Mouse (Mus musculus) hindbrain, embryonic 13.5 days (tissue): ENCODE results near the gene Rdh14. TPM values are rescaled to one million over a fixed set of nuclear protein-coding genes. Genes with fewer than 3 reads are reported as not detected.

Source experiments
- ATAC-seq: fragments of 200-750 bp; cut with Nextera tagmentation; 2 replicates; pipeline ENCODE4 v1.8.0; 2017; ENCODE audit warnings: moderate TSS enrichment; ENCODE audit not compliant: low FRiP score
- H3K27ac ChIP-seq: fragments of 300-500 bp; sonication (generic); 2 replicates; pipeline ENCODE4 v1.5.1; 2015; ENCODE audit warnings: inconsistent platforms, mild to moderate bottlenecking, moderate library complexity
- H3K27me3 ChIP-seq: fragments of 300-500 bp; sonication (generic); 2 replicates; pipeline ENCODE4 v1.6.1; 2015; ENCODE audit warnings: mild to moderate bottlenecking, inconsistent platforms
- H3K36me3 ChIP-seq: fragments of 300-500 bp; sonication (generic); 2 replicates; pipeline ENCODE4 v1.6.1; 2015; ENCODE audit warnings: mild to moderate bottlenecking, inconsistent platforms
- H3K4me1 ChIP-seq: fragments of 300-500 bp; sonication (generic); replicated peaks from 2 replicates; pipeline ENCODE4 v1.6.1; 2015; ENCODE audit warnings: inconsistent platforms
- H3K4me2 ChIP-seq: fragments of 300-500 bp; sonication (generic); 2 replicates; pipeline ENCODE4 v1.6.1; 2015; ENCODE audit warnings: inconsistent platforms, mild to moderate bottlenecking, moderate library complexity
- H3K4me3 ChIP-seq: fragments of 300-500 bp; sonication (generic); 2 replicates; pipeline ENCODE4 v1.5.1; 2015; ENCODE audit warnings: mild to moderate bottlenecking, inconsistent platforms
- H3K9ac ChIP-seq: fragments of 300-500 bp; sonication (generic); 2 replicates; pipeline ENCODE4 v1.6.1; 2015; ENCODE audit warnings: mild to moderate bottlenecking, inconsistent platforms
- H3K9me3 ChIP-seq: fragments of 300-500 bp; sonication (generic); 2 replicates; pipeline ENCODE4 v1.6.1; 2016; ENCODE audit warnings: inconsistent platforms
- whole genome bisulfite sequencing: fragments of 180-500 bp; shearing (Covaris S2); methylation state at CpG from one replicate; pipeline ENCODE4 v1.1.7; 2015; 5-methylcytosine and 5-hydroxymethylcytosine counted together
- polyA plus RNA-seq: library from polyadenylated mRNA; unstranded; fragments of >200 nt; fragmentation: Nextera tagmentation; extraction: Ambion mirVana; gene quantifications from 2 replicates; pipeline ENCODE4 v1.2.1, GENCODE M21; 2015

Gene Rdh14
- polyA plus RNA-seq = 36.9 and 38.0 TPM in 2 replicates

DNA sequence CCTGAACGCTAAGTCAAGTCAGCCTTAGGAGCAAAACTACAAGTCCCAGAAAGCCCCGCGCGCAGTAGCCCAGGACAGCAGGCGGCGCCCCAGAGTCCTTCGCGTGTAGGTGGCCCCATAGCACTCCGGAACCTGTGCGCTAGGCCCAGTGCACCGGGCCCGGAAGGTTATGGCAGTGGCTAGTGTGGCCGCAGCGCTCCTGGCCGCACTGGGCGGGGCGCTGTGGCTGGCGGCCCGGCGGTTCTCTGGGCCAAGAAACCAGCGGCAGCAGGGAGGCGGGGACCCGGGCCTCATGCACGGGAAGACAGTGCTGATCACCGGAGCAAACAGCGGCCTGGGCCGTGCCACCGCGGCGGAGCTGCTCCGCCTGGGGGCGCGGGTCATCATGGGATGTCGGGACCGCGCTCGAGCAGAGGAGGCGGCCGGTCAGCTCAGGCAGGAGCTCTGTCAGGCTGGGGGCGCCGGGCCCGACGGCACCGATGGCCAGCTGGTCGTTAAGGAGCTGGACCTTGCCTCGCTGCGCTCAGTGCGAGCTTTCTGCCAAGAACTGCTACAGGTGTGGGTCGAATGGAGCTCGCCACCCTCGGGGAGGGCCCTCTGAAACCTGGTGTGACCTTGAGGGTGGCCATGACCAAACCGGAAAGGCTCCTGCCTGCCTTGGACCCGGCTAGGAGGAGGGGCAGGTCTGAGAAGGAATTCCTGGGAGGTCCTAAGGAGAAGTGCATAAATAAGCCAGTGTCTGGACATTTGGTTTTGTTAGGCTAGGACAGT, at the start of gene Rdh14:
Gene Rdh14, plus strand, starts transcription at position 102 of the 771 bp plus-strand sequence.
- Histone ChIP-seq H3K27ac (peak within 1 kb of the TSS; percentile 95), H3K4me3 (peak within 1 kb of the TSS; percentile 87), H3K9ac (peak within 1 kb of the TSS; percentile 88), H3K4me1 (peaks cover 12% of the 10 kb centered on the region), H3K27me3 (no peaks in the 10 kb centered on the region), H3K4me2 (peak within 1 kb of the TSS; percentile 68), H3K9me3 (no peaks in the 10 kb centered on the region), H3K36me3 (peaks cover 8% of the 10 kb centered on the region)
- WGBS = under 1% methylated on average over 40 of the region's 53 CpGs
- peak; percentile 99 for ATAC-seq

DNA sequence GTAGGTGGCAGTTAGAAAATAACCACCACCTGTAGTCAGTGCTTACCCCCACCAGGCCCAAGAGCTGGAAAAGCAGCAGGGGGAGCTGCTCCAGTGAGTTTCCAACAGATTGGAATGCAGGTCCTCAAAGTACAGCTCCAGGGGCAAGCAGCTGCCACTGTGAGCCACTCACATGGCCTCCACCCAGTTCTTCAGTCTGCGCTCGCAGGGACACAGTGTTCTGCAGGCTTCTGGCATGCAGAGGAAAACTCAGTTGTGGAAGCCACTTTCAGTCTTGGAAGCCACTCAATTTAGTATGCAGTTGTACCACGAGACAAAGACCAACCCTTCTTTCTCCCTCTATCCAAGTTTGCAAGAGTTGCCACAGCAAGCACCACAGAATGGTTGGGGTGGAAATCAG, 39.9 kb upstream of the Rdh14 start:
- H3K9me3 ChIP-seq = no peaks in the 10 kb centered on the region
- no peaks in the 10 kb centered on the region for H3K4me1 ChIP-seq
- no peak overlapping the region for H3K9ac ChIP-seq
- H3K27me3 ChIP-seq = no peaks in the 10 kb centered on the region
- WGBS = 49% methylated on average over 3 of the region's 3 CpGs
- no peak for ATAC-seq
- no peak overlapping the region for H3K4me3 ChIP-seq
- no peaks in the 10 kb centered on the region for H3K36me3 ChIP-seq
- H3K27ac ChIP-seq = no peak overlapping the region
- no peak overlapping the region for H3K4me2 ChIP-seq

DNA sequence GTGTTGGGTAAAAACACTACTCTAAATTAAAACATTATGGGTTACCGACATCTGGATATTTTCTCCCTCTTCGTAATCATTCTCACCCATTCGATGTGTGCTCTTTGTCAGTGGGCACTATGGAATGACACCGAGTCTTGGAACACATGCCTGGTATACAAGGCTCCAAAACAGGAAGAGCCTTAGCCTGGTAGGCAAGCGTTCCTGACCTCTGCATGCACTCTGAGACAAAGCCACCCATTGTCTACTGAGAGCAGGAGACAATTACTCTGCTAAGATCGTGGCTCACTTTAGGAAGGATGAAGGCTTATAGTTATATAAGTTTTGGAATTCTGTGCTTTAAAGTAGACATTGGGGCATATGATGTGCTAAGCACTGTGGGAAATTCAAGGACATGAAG, 32.8 kb upstream of the Rdh14 start:
- no peaks in the 10 kb centered on the region for H3K4me1 ChIP-seq
- H3K4me2 ChIP-seq = no peak overlapping the region
- no peaks in the 10 kb centered on the region for H3K9me3 ChIP-seq
- 54% methylated on average over 6 of the region's 6 CpGs for WGBS
- no peak overlapping the region for H3K9ac ChIP-seq
- no peaks in the 10 kb centered on the region for H3K36me3 ChIP-seq
- no peak for ATAC-seq
- no peaks in the 10 kb centered on the region for H3K27me3 ChIP-seq
- H3K4me3 ChIP-seq = no peak overlapping the region
- H3K27ac ChIP-seq = no peak overlapping the region

DNA sequence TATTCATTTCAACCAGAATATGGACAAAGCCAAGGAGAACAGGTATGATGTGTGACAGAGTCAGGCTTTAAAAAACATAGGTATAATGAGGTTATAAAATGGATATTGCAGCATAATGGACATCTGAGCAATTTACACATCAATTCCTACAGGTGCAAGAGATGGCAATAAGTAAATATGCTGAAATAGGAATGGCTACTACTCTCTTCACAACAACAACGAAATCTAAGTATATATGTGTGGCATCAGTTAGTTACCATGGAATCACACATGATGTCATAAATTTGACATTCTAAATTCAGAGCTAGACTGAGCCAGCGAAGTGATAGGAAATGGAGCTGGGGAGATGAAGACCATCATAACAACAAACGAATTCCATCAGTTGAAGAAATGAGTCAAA, 20.9 kb upstream of the Rdh14 start, which contains the start of gene Nt5c1b:
Gene Nt5c1b, plus strand, starts transcription at position 301 of the 400 bp plus-strand sequence.
- H3K4me1 ChIP-seq = no peaks in the 10 kb centered on the region
- H3K9me3 ChIP-seq = no peaks in the 10 kb centered on the region
- H3K27me3 ChIP-seq = no peaks in the 10 kb centered on the region
- no peaks in the 10 kb centered on the region for H3K36me3 ChIP-seq
- ATAC-seq = no peak
- H3K9ac ChIP-seq = no peak within 1 kb of the TSS
- no peak within 1 kb of the TSS for H3K4me2 ChIP-seq
- H3K27ac ChIP-seq = no peak within 1 kb of the TSS
- H3K4me3 ChIP-seq = no peak within 1 kb of the TSS
- 86% methylated on average over 3 of the region's 3 CpGs for WGBS

DNA sequence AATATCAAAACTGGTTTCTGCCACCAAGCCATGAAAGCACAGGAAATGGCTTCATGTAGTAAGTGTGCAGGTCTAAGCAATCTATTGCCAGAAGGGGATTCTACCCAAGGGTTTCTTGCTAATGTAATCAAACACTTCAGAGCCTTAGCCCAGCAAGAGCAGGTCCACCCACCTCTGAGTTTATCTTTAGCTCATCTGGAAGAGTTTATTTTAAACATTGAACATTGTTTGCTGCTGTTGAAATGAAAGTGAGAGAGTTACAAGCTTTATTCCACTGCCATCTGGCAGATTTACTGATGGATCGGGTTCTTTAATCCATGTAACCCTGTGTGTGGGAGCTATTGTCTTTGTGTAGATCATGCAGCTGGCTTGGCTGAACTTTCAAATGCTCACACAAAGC, 10.2 kb downstream of the Rdh14 start:
- no peaks in the 10 kb centered on the region for H3K9me3 ChIP-seq
- no peaks in the 10 kb centered on the region for H3K36me3 ChIP-seq
- H3K27ac ChIP-seq = no peak overlapping the region
- 72% methylated on average over 1 of the region's 1 CpGs for WGBS
- no peak overlapping the region for H3K4me3 ChIP-seq
- no peak overlapping the region for H3K4me2 ChIP-seq
- ATAC-seq = no peak
- no peaks in the 10 kb centered on the region for H3K4me1 ChIP-seq
- H3K27me3 ChIP-seq = no peaks in the 10 kb centered on the region
- no peak overlapping the region for H3K9ac ChIP-seq

DNA sequence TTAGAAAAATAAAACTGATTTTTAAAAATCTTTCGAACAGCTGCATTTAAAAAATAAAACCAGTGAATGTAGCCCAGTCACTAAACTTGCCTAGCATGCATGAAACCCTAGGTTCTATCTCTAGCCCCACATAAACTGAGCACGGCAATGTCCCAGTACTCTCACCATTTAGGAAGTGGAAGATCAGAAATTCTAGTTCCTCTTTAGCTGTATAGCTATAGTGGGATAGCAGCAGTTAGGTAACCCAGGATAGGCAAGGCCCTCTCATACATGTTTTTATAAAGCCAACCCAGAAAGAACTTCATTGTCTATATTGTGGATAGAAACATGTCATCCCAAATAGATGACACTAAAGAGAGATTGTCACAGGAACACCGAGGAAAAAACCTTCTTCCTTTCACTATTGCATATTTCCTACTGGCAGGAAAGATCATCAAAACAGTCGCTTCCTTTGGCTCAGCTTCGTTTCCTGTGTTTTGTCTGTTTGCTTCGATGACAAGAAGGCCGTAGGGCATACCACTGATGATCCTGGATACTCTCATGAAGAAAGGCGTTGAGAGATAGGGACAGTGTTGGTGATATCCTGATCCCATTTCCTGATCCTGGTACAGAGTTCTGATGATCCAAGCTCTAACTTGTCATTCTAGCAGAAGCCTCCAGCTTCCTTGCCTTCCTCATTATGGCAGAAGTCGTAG, 12.0 kb downstream of the Rdh14 start:
- 92% methylated on average over 9 of the region's 9 CpGs for WGBS

DNA sequence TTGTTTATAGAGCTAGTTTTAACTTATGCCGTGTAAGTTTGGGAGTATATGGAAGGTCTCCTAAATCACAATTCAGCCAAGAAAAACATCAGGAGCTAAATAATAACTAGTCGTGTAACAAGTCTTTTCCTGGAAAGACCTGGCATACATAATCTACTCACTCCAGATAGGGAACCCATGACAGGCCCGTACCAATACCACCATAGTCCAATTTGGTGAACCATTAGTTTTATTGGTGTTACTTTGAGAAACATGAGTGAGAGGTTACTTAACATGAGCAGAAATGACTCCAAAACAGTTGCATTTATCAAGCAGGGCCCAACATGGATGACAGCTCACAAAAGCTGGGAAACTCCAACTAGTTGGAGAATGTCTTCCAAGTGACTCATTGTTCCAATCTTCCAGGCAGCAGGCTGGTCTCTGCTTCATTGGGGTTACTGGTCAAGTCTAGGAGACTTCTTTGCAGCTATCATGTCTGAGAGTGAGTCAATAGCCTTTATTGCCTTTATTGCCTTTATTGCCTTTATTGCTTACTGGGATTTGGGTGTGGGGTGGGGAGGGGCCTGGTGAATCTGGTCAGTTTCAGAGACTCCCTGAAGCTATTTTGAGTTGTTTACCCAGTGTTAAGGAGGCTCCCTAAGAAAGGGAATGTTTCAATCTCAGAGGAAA, 20.1 kb downstream of the Rdh14 start:
- Histone ChIP-seq H3K9ac (no peak overlapping the region), H3K27me3 (no peaks in the 10 kb centered on the region), H3K4me1 (no peaks in the 10 kb centered on the region), H3K4me3 (no peak overlapping the region), H3K4me2 (no peak overlapping the region), H3K9me3 (no peaks in the 10 kb centered on the region), H3K27ac (no peak overlapping the region), H3K36me3 (no peaks in the 10 kb centered on the region)
- WGBS = 96% methylated on average over 3 of the region's 3 CpGs
- no peak for ATAC-seq

More for the DNA sequence above, 12.0 kb downstream of the Rdh14 start:
- no peak overlapping the region for H3K9ac ChIP-seq
- ATAC-seq = no peak
- no peak overlapping the region for H3K27ac ChIP-seq
- H3K4me3 ChIP-seq = no peak overlapping the region
- no peaks in the 10 kb centered on the region for H3K9me3 ChIP-seq
- H3K4me2 ChIP-seq = no peak overlapping the region
- no peaks in the 10 kb centered on the region for H3K27me3 ChIP-seq
- H3K36me3 ChIP-seq = no peaks in the 10 kb centered on the region
- H3K4me1 ChIP-seq = no peaks in the 10 kb centered on the region

DNA sequence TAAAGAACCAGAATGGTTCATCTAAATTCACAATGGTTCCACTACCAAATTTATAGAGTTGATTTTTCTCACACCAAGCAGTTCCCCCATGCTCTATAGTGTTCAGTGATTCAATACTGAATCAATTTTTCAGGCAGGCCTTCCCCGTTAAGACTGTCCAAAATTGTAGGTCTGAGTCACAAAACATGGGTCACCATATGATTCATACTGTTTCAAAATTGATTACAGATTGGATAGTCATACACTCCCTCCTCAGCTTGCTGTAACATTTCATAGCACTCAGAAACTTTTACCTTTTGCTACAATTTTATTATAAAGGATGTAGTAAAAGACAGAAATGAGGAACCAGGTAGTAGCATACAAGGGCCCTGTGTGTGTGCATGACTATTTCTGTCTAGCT, 20.9 kb downstream of the Rdh14 start:
- ATAC-seq = no peak
- Histone ChIP-seq H3K27ac (no peak overlapping the region), H3K9ac (no peak overlapping the region), H3K4me2 (no peak overlapping the region), H3K4me3 (no peak overlapping the region), H3K27me3 (no peaks in the 10 kb centered on the region), H3K36me3 (no peaks in the 10 kb centered on the region), H3K9me3 (no peaks in the 10 kb centered on the region), H3K4me1 (no peaks in the 10 kb centered on the region)
- WGBS = 87% methylated on average over 1 of the region's 1 CpGs

DNA sequence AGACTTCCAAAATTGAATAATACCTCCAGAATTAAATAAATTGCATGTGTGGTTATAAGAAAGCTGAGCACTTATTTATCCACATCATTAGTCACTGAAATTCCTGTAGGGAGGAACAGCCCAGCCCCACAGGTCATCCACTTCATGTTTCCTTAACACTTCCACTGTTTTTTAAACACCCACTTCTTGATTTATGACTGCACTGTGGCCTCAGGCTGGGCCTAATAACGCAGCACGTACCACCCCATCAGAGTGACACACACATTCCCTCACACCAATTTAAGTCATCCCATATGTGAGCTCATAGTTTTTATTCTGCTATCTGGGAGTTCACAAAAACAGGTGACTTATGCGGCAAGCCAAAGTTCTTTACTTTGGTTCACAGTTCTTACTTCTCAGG, 31.8 kb downstream of the Rdh14 start:
- Histone ChIP-seq H3K4me1 (peaks cover 6% of the 10 kb centered on the region; the same call in 1 of the 2 replicates), H3K9ac (no peak overlapping the region), H3K27ac (no peak overlapping the region), H3K36me3 (no peaks in the 10 kb centered on the region), H3K9me3 (no peaks in the 10 kb centered on the region), H3K4me2 (no peak overlapping the region), H3K27me3 (no peaks in the 10 kb centered on the region), H3K4me3 (no peak overlapping the region)
- no peak for ATAC-seq
- WGBS = 78% methylated on average over 3 of the region's 3 CpGs

DNA sequence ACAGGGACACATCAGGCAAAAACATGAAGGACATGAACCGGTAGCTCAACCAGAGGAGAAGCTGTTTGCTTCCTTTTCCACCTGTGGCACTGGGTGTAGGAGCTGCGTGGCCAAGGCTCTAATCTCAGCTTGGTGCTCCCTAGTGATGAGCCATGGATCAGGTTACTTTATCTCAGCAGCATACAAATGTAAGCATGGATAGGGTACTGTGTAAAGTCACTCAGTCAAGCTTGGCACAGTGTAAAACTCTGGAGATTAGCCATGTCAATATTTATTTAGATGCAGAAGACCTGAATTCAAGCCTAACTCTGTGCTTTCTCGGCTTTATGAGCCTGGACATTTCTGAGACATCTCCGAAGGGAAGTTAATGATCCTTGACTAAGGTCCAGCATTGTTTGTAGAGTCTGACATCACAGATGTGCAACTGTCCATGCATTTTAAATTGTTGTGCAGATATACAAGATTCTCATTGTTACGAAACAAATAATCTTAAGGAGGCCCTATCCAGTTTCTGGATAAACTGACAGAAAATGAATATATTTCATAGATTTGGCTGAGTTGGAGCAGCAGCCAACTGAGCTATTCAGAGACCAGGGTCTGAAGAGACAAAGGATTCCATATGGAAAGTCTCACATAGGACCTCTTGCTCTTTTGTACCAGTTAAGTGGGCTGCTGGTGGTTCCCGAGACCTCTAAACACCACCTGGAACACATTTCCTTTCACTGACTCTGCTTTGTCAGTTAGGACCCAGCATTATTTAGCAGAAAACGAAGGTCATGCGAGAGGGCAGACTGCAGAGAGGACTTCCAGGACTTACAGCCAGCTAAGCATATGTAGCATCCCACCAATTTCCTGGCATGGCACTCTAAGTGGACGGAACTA, 35.7 kb downstream of the Rdh14 start:
- Histone ChIP-seq H3K4me2 (no peak overlapping the region), H3K4me3 (no peak overlapping the region), H3K9ac (no peak overlapping the region), H3K9me3 (no peaks in the 10 kb centered on the region), H3K4me1 (peaks cover 6% of the 10 kb centered on the region; the same call in 1 of the 2 replicates), H3K27ac (no peak overlapping the region), H3K27me3 (no peaks in the 10 kb centered on the region), H3K36me3 (no peaks in the 10 kb centered on the region)
- 35% methylated on average over 9 of the region's 9 CpGs for WGBS
- no peak for ATAC-seq

DNA sequence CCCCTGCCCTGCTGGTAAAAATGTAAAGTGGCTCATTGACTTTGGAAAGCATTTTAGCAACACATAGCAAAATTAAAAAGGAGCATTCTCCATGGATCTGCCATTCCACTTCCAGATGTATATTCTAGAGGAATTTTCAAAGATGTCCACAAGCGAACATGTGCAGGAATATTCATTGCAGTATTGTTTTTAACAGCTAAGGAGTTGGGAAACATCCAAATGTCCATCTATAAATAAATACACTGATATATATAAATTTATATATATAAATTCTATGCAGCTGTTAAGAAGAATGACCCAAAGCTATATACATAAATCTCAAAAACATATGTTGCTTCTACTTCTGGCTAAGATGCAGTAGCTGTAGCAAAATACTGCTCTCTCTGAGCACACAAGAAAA, 40.4 kb downstream of the Rdh14 start:
- Histone ChIP-seq H3K4me2 (no peak overlapping the region), H3K4me1 (peaks cover 3% of the 10 kb centered on the region; the same call in 1 of the 2 replicates), H3K36me3 (no peaks in the 10 kb centered on the region), H3K4me3 (no peak overlapping the region), H3K27ac (no peak overlapping the region), H3K27me3 (no peaks in the 10 kb centered on the region), H3K9ac (no peak overlapping the region), H3K9me3 (no peaks in the 10 kb centered on the region)
- 92% methylated on average over 1 of the region's 1 CpGs for WGBS
- ATAC-seq = no peak
